Comparison of ENCODE assay signal across 24 mouse cellular contexts in the genomic region with DNA sequence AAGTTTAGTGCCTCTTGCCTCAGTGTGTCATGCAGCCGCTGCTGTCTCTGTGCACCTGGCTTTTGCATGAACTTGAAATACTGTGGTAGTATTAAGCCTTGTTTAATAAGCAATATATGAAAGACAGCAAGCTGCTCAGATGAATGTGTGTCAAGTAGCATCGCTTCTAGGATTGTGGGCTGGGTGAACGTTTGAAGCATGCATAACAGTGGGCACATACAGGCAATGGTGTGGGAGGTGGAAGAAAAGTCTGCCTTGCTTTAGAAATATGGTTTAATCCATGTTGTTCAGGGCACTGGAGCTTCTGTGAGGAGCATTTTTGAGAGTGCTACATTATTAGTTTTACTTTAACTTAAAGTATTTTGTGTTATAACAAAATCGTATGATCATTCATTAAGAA.
DNase-seq lines count a peak whose midpoint lies in the region; ATAC-seq and TF ChIP-seq lines count a peak whose summit lies in the region.
"Had no signal": no experiment of that assay in that cellular context is flagged by ENCODE, and none has a peak within 500 bp of the region (broad histone marks: within the 10 kb centered on the region; RNA-seq: fewer than 3 reads in every experiment).

No protein-coding gene starts in this region.

- intact Hi-C loops in left cerebral cortex, adult 2 months (cut with DNase I), result no loop called here
- intact Hi-C loops in left cerebral cortex, postnatal 10 days (cut with DNase I), result no loop called here

- H3K27me3 ChIP-seq in heart, embryonic 10.5 days (ENCODE audit: insufficient read depth, poor library complexity, severe bottlenecking), result no peaks in the 10 kb centered on the region
- no peaks in the 10 kb centered on the region for H3K27me3 ChIP-seq in midbrain, embryonic 11.5 days (ENCODE audit: control insufficient read depth, insufficient read depth, low read length)
- no peaks in the 10 kb centered on the region for H3K27me3 ChIP-seq in midbrain, embryonic 15.5 days (replicated peaks)
- H3K27me3 ChIP-seq: embryonic facial prominence, embryonic 13.5 days; embryonic facial prominence, embryonic 15.5 days; forebrain, embryonic 12.5 days had no signal

- H3K9ac ChIP-seq in midbrain, embryonic 11.5 days (ENCODE audit: low read length), result no peak overlapping the region
- no peak overlapping the region for H3K9ac ChIP-seq in midbrain, embryonic 15.5 days
- H3K9ac ChIP-seq: embryonic facial prominence, embryonic 13.5 days; embryonic facial prominence, embryonic 15.5 days; forebrain, embryonic 12.5 days had no signal

- WGBS in heart, embryonic 10.5 days, result 92% methylated on average over 4 of the region's 4 CpGs
- WGBS in midbrain, embryonic 11.5 days, result 96% methylated on average over 4 of the region's 4 CpGs
- whole genome bisulfite sequencing in midbrain, embryonic 15.5 days, result 92% methylated on average over 4 of the region's 4 CpGs

- peak; percentile 30 for DNase-seq in heart, embryonic 10.5 days (ENCODE audit: low spot score)
- no peak for DNase-seq in heart, adult 9 months (ENCODE audit: low spot score in 2 of 2)
- no peak for DNase-seq in left cerebral cortex, adult 2 months (ENCODE audit: extremely low spot score in 1 of 2, low spot score in 2 of 2)
- DNase-seq in left cerebral cortex, postnatal 10 days (ENCODE audit: extremely low spot score in 1 of 2, low spot score in 2 of 2), result no peak
- peak; percentile 4 for DNase-seq in midbrain, embryonic 11.5 days (ENCODE audit: low spot score, missing footprints)
- no peak for DNase-seq in ovary, postnatal 36 days (ENCODE audit: low spot score)
- DNase-seq: adrenal gland, adult 2 months; adrenal gland, postnatal 10 days; adrenal gland, postnatal 25 days; cerebellum, adult 11-12 months; cerebellum, adult 2 months; cerebellum, adult 9-10 months; cerebellum, postnatal 10 days; cerebellum, postnatal 25 days; embryo, embryonic 11 days had no signal

- H3K27ac ChIP-seq in heart, embryonic 10.5 days, result no peak overlapping the region
- peak overlapping the region; percentile 3; the same call in 1 of the 2 replicates for H3K27ac ChIP-seq in left cerebral cortex, adult 2 months
- no peak overlapping the region for H3K27ac ChIP-seq in midbrain, embryonic 11.5 days (ENCODE audit: low read depth, low read length)
- H3K27ac ChIP-seq in midbrain, embryonic 15.5 days, result no peak overlapping the region
- H3K27ac ChIP-seq in cortical plate, adult 2 months (ENCODE audit: insufficient read depth, low read length), result 0 out of 2 replicates have a peak overlapping the region, but pooled peaks have one; percentile 2
- H3K27ac ChIP-seq: embryonic facial prominence, embryonic 13.5 days; embryonic facial prominence, embryonic 15.5 days; forebrain, embryonic 10.5 days; forebrain, embryonic 12.5 days had no signal

- H3K4me2 ChIP-seq in midbrain, embryonic 11.5 days, result no peak overlapping the region
- no peak overlapping the region for H3K4me2 ChIP-seq in midbrain, embryonic 15.5 days
- H3K4me2 ChIP-seq: embryonic facial prominence, embryonic 13.5 days; embryonic facial prominence, embryonic 15.5 days; forebrain, embryonic 12.5 days had no signal

- no peak overlapping the region for H3K4me3 ChIP-seq in heart, embryonic 10.5 days
- H3K4me3 ChIP-seq in left cerebral cortex, adult 2 months, result no peak overlapping the region
- H3K4me3 ChIP-seq in midbrain, embryonic 11.5 days (ENCODE audit: low read depth, low read length), result no peak overlapping the region
- no peak overlapping the region for H3K4me3 ChIP-seq in midbrain, embryonic 15.5 days
- H3K4me3 ChIP-seq in cortical plate, adult 2 months (ENCODE audit: insufficient read depth, low read length), result no peak overlapping the region
- H3K4me3 ChIP-seq: embryonic facial prominence, embryonic 13.5 days; embryonic facial prominence, embryonic 15.5 days; erythroblast, embryonic 14.5 days; forebrain, embryonic 10.5 days; forebrain, embryonic 12.5 days had no signal

- TF ChIP-seq POLR2A in cortical plate, adult 2 months (IDR thresholded peaks at IDR 0.05; ENCODE audit: extremely low read depth, insufficient read depth, low read length), result no peak

- no peak for ATAC-seq in midbrain, embryonic 11.5 days (ENCODE audit: low FRiP score)
- ATAC-seq in midbrain, embryonic 15.5 days (replicated peaks), result no peak
- ATAC-seq: forebrain, embryonic 14.5 days; forebrain, embryonic 16.5 days had no signal

- TF ChIP-seq CTCF in left cerebral cortex, adult 2 months (IDR thresholded peaks at IDR 0.05), result no peak
- no peak for TF ChIP-seq CTCF in cortical plate, adult 2 months (IDR thresholded peaks at IDR 0.05; ENCODE audit: extremely low read depth, insufficient read depth, low read length)

- peaks cover 14% of the 10 kb centered on the region; the same call in 1 of the 2 replicates for H3K36me3 ChIP-seq in heart, embryonic 10.5 days
- H3K36me3 ChIP-seq in midbrain, embryonic 11.5 days (ENCODE audit: control insufficient read depth, insufficient read depth, low read length), result no peaks in the 10 kb centered on the region; the same call in 1 of the 2 replicates
- H3K36me3 ChIP-seq in midbrain, embryonic 15.5 days (replicated peaks), result no peaks in the 10 kb centered on the region
- H3K36me3 ChIP-seq: embryonic facial prominence, embryonic 15.5 days had no signal

- H3K9me3 ChIP-seq in heart, embryonic 10.5 days, result no peaks in the 10 kb centered on the region
- H3K9me3 ChIP-seq in midbrain, embryonic 11.5 days (ENCODE audit: control insufficient read depth, low read length), result no peaks in the 10 kb centered on the region
- no peaks in the 10 kb centered on the region for H3K9me3 ChIP-seq in midbrain, embryonic 15.5 days
- H3K9me3 ChIP-seq: embryonic facial prominence, embryonic 13.5 days; embryonic facial prominence, embryonic 15.5 days; forebrain, embryonic 10.5 days; forebrain, embryonic 12.5 days had no signal

- peaks cover 7% of the 10 kb centered on the region for H3K4me1 ChIP-seq in heart, embryonic 10.5 days
- H3K4me1 ChIP-seq in midbrain, embryonic 11.5 days (ENCODE audit: control insufficient read depth, insufficient read depth, low read length), result no peaks in the 10 kb centered on the region
- peaks cover 11% of the 10 kb centered on the region for H3K4me1 ChIP-seq in midbrain, embryonic 15.5 days
- peaks cover 9% of the 10 kb centered on the region for H3K4me1 ChIP-seq in cortical plate, adult 2 months (ENCODE audit: control insufficient read depth, insufficient read depth, low read length)

Comparison
In these comparisons a context has a peak if more than half of its experiments do, and no peak if none do; other contexts are left out.
1. DNase-seq: peak in heart, embryonic 10.5 days (single experiment) and midbrain, embryonic 11.5 days (single experiment); none in heart, adult 9 months (0 of 2), left cerebral cortex, adult 2 months (0 of 2), left cerebral cortex, postnatal 10 days (0 of 2) and ovary, postnatal 36 days (single experiment).
2. H3K27ac ChIP-seq: peak in left cerebral cortex, adult 2 months (single experiment) and cortical plate, adult 2 months (single experiment); none in heart, embryonic 10.5 days (single experiment), midbrain, embryonic 11.5 days (single experiment) and midbrain, embryonic 15.5 days (single experiment).